Mouse (Mus musculus) lung, adult 2 months (tissue): ENCODE measurements around the gene Mcam.

ENCODE experiments used
- CTCF ChIP-seq: fragments of 200-500 bp; IDR thresholded peaks from 2 replicates; pipeline ENCODE4 v1.5.1; 2011; ENCODE audit warnings: mild to moderate bottlenecking, low read length, control low read depth; ENCODE audit not compliant: insufficient read depth
- POLR2A ChIP-seq: fragments of 200-500 bp; IDR thresholded peaks from 2 replicates; pipeline ENCODE4 v1.6.1; 2011; ENCODE audit warnings: low read depth, mild to moderate bottlenecking, control low read depth, low read length, borderline replicate concordance; ENCODE audit errors: extremely low read depth

DNA sequence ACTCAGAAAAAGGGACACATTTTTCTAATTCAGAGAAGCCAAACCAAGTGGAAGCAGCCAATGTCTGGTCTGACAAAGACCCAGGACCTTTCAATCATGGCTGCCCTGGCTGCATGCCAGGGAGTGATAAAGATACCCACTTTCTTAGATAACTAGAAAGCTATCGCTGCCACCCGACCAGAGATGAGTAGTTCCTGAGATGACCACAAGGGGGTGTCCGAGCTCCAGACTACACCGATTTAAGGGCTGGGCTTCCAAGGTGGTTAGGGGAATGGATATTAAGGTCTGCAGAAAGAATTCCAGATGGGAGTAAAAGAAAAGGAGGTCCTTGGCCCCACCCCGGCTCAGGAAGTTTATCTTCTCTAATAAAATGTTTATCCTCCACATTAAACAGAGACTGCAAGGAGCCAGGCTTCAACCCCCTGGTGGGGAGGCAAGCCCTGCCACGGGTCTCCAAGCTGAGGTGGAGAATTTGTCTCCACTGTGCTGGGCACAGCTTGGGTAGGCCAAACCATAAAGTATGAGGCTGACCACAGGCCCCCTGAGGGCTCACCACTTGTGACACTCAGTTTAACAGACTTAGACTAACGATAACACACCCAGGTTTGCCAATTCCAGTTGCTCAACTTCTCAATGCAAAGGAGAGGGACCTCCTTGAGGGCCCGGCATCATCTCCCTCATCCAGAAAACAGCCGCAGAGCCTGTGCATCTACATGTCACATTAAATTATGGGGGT is 24.7 kb upstream of the Mcam start:
- peak; percentile 79 for TF ChIP-seq CTCF
- no peak for TF ChIP-seq POLR2A
